Mouse (Mus musculus): ENCODE results near the gene Trim14. TPM values are rescaled to one million over a fixed set of nuclear protein-coding genes. Genes with fewer than 3 reads are reported as not detected.

Gene Trim14
- polyA plus RNA-seq, 1 experiment from 2014 or later, result 0.85 TPM

DNA sequence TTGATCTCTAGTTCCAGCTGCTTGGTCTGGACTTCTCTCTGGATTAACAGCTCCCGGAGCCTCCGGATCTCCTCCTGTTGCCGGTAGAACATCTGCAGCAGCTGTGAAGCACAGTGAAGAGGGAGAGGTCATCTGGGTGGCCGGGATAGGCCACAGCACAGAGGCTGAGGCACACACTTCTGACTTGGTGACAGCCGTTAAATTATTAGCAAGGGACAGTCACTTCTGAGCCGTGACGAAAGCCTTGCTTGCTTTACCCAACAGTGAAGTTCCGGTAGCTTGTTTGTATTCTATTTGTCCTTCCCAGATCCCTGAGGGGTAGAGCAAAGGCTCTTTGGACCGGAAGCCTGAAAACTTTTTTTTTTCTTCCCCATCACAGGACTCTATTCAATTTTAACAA, 3.2 kb upstream of the Trim14 start:
- Histone ChIP-seq H3K4me1 (ENCODE audit: control insufficient read depth, insufficient read depth, low read depth, low read length) (peaks cover 7% of the 10 kb centered on the region), H3K27me3 (replicated peaks; ENCODE audit: control insufficient read depth, insufficient read depth, low read length) (peaks cover 17% of the 10 kb centered on the region), H3K4me2 (ENCODE audit: low read length) (no peak overlapping the region), H3K4me3 (ENCODE audit: low read length) (no peak overlapping the region), H3K9ac (ENCODE audit: low read depth, low read length) (no peak overlapping the region), H3K27ac (ENCODE audit: low read depth, low read length) (no peak overlapping the region), H3K9me3 (ENCODE audit: control insufficient read depth, low read length) (no peaks in the 10 kb centered on the region), H3K36me3 (ENCODE audit: control insufficient read depth, insufficient read depth, low read length) (no peaks in the 10 kb centered on the region)
- 62% methylated on average over 9 of the region's 9 CpGs for WGBS
- no peak for ATAC-seq

DNA sequence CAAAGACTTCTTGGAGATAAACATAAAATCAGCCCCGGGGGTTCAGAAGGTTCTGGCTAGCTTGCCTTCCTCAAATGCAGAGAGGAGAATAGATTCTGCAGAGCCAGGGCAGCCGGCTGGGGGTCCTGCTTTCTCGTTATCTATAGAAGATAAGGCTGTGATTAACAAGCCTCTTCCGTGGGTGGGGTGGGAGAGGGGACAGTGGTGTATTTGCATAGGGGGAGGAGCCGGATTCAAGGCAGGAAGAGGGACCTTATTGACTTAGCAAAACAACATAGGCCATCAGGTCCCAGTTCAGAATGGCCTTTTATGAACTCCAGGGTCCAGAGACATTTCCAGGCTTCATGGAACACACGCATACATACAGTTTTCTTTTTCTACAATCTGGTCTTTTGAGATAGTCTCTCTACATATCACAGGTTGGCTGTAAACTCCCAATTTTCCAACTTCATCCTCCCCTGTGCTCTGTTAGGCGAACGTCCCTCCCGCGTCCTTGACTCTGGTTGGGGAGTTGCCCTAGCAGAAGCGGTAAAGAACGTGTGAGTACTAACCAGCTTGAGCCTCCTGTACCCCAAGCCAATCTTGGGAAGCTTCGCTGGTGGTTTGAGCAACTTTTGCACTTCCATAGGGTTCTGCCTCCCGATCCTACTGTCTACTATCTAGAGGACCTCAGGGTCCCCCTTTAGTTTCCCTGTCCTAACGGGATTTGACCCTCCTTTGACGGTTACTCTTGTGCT, 679 bp downstream of the Trim14 start:
- WGBS, result 7% methylated on average over 16 of the region's 16 CpGs
- Histone ChIP-seq H3K4me2 (ENCODE audit: low read length) (peak overlapping the region; percentile 54), H3K4me3 (ENCODE audit: low read length) (peak overlapping the region; percentile 33), H3K9ac (ENCODE audit: low read depth, low read length) (peak overlapping the region; percentile 8), H3K27me3 (replicated peaks; ENCODE audit: control insufficient read depth, insufficient read depth, low read length) (peaks cover 17% of the 10 kb centered on the region), H3K36me3 (ENCODE audit: control insufficient read depth, insufficient read depth, low read length) (no peaks in the 10 kb centered on the region), H3K27ac (ENCODE audit: low read depth, low read length) (no peak overlapping the region), H3K9me3 (ENCODE audit: control insufficient read depth, low read length) (no peaks in the 10 kb centered on the region), H3K4me1 (ENCODE audit: control insufficient read depth, insufficient read depth, low read depth, low read length) (peaks cover 7% of the 10 kb centered on the region)
- ATAC-seq, result no peak

- ATAC-seq, result peak; percentile 65
- no peaks in the 10 kb centered on the region for H3K36me3 ChIP-seq (ENCODE audit: control insufficient read depth, insufficient read depth, low read length)
- H3K4me1 ChIP-seq (ENCODE audit: control insufficient read depth, insufficient read depth, low read depth, low read length), result peaks cover 7% of the 10 kb centered on the region
- peak overlapping the region; percentile 53 for H3K4me2 ChIP-seq (ENCODE audit: low read length)
- peaks cover 16% of the 10 kb centered on the region for H3K27me3 ChIP-seq (replicated peaks; ENCODE audit: control insufficient read depth, insufficient read depth, low read length)
- no peak overlapping the region for H3K27ac ChIP-seq (ENCODE audit: low read depth, low read length)
- H3K4me3 ChIP-seq (ENCODE audit: low read length), result peak overlapping the region; percentile 30
- H3K9ac ChIP-seq (ENCODE audit: low read depth, low read length), result no peak overlapping the region
- 10% methylated on average over 29 of the region's 29 CpGs for WGBS
- no peaks in the 10 kb centered on the region for H3K9me3 ChIP-seq (ENCODE audit: control insufficient read depth, low read length)
Measured at GRCm38 (mm10) chr4:46533934-46534720, 1.8 kb downstream of the Trim14 start.

GRCm38 (mm10) chr4:46532926-46533325, 3.0 kb downstream of the Trim14 start:
- no peak for ATAC-seq
- no peak overlapping the region for H3K4me3 ChIP-seq (ENCODE audit: low read length)
- H3K9me3 ChIP-seq (ENCODE audit: control insufficient read depth, low read length), result no peaks in the 10 kb centered on the region
- H3K9ac ChIP-seq (ENCODE audit: low read depth, low read length), result no peak overlapping the region
- H3K27me3 ChIP-seq (replicated peaks; ENCODE audit: control insufficient read depth, insufficient read depth, low read length), result peaks cover 13% of the 10 kb centered on the region
- no peak overlapping the region for H3K4me2 ChIP-seq (ENCODE audit: low read length)
- no peak overlapping the region for H3K27ac ChIP-seq (ENCODE audit: low read depth, low read length)
- WGBS, result 74% methylated on average over 7 of the region's 7 CpGs
- H3K36me3 ChIP-seq (ENCODE audit: control insufficient read depth, insufficient read depth, low read length), result no peaks in the 10 kb centered on the region
- H3K4me1 ChIP-seq (ENCODE audit: control insufficient read depth, insufficient read depth, low read depth, low read length), result peaks cover 7% of the 10 kb centered on the region

- no peak for ATAC-seq
- H3K27ac ChIP-seq (ENCODE audit: low read depth, low read length), result no peak overlapping the region
- no peak overlapping the region for H3K4me3 ChIP-seq (ENCODE audit: low read length)
- 85% methylated on average over 2 of the region's 2 CpGs for WGBS
- peaks cover 13% of the 10 kb centered on the region for H3K27me3 ChIP-seq (replicated peaks; ENCODE audit: control insufficient read depth, insufficient read depth, low read length)
- no peak overlapping the region for H3K9ac ChIP-seq (ENCODE audit: low read depth, low read length)
- no peak overlapping the region for H3K4me2 ChIP-seq (ENCODE audit: low read length)
- peaks cover 7% of the 10 kb centered on the region for H3K4me1 ChIP-seq (ENCODE audit: control insufficient read depth, insufficient read depth, low read depth, low read length)
- H3K36me3 ChIP-seq (ENCODE audit: control insufficient read depth, insufficient read depth, low read length), result no peaks in the 10 kb centered on the region
- no peaks in the 10 kb centered on the region for H3K9me3 ChIP-seq (ENCODE audit: control insufficient read depth, low read length)
Measured at GRCm38 (mm10) chr4:46532511-46532910, 3.4 kb downstream of the Trim14 start.

DNA sequence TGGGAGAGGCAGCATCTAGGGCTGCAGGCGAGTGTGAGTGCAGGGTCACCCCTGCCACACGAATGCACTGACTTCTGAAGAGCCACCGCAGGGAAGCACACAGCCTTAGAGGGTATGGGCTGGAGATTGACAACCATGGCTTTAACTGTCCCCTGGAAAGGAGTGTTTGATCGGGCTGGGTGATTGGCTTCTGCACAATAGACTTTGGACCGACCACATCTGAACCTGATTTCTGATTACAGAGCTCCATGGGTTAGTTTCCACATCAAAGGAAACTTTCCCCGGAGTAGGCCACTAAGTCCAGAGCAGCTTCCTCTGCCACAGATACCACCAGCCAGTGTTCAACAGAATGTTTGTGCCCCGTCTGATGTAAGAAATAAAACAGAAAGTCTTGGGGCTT, 6.2 kb downstream of the Trim14 start:
- Histone ChIP-seq H3K36me3 (ENCODE audit: control insufficient read depth, insufficient read depth, low read length) (no peaks in the 10 kb centered on the region), H3K4me3 (ENCODE audit: low read length) (no peak overlapping the region), H3K27me3 (replicated peaks; ENCODE audit: control insufficient read depth, insufficient read depth, low read length) (peaks cover 2% of the 10 kb centered on the region; the same call in 1 of the 2 replicates), H3K4me2 (ENCODE audit: low read length) (no peak overlapping the region), H3K9me3 (ENCODE audit: control insufficient read depth, low read length) (no peaks in the 10 kb centered on the region), H3K27ac (ENCODE audit: low read depth, low read length) (no peak overlapping the region), H3K9ac (ENCODE audit: low read depth, low read length) (no peak overlapping the region), H3K4me1 (ENCODE audit: control insufficient read depth, insufficient read depth, low read depth, low read length) (peaks cover 3% of the 10 kb centered on the region)
- WGBS, result 43% methylated on average over 7 of the region's 7 CpGs
- ATAC-seq, result no peak

DNA sequence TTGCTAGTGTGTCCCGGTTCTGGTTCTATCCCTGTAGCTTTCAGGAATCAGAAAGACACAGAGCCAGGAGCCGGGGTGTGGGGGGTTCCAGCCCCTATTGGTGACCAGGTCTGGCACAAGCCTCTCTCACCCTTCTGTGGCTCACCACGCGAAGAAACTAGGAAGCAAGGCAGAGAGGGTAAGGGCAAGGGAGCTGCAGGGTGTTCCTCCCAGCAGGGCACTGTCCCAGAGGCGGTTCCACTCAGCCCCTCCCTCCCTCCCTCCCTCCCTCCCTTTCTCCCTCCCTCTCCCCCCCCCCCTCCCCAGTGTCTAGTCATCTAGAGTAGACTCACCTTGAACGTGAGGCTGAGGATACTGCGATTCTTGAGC, 8.4 kb downstream of the Trim14 start:
- Histone ChIP-seq H3K9ac (ENCODE audit: low read depth, low read length) (no peak overlapping the region; the same call in 1 of the 2 replicates), H3K27ac (ENCODE audit: low read depth, low read length) (no peak overlapping the region), H3K36me3 (ENCODE audit: control insufficient read depth, insufficient read depth, low read length) (no peaks in the 10 kb centered on the region), H3K4me3 (ENCODE audit: low read length) (no peak overlapping the region), H3K4me1 (ENCODE audit: control insufficient read depth, insufficient read depth, low read depth, low read length) (no peaks in the 10 kb centered on the region), H3K9me3 (ENCODE audit: control insufficient read depth, low read length) (no peaks in the 10 kb centered on the region), H3K27me3 (replicated peaks; ENCODE audit: control insufficient read depth, insufficient read depth, low read length) (no peaks in the 10 kb centered on the region), H3K4me2 (ENCODE audit: low read length) (peak overlapping the region; percentile 48)
- no peak for ATAC-seq
- WGBS, result 0% methylated on average over 6 of the region's 7 CpGs

GRCm38 (mm10) chr4:46526798-46527557, 9.0 kb downstream of the Trim14 start:
- no peak overlapping the region for H3K27ac ChIP-seq (ENCODE audit: low read depth, low read length)
- no peak overlapping the region; the same call in 1 of the 2 replicates for H3K9ac ChIP-seq (ENCODE audit: low read depth, low read length)
- H3K4me2 ChIP-seq (ENCODE audit: low read length), result peak overlapping the region; percentile 48
- no peak overlapping the region for H3K4me3 ChIP-seq (ENCODE audit: low read length)
- no peak for ATAC-seq
- no peaks in the 10 kb centered on the region for H3K9me3 ChIP-seq (ENCODE audit: control insufficient read depth, low read length)
- no peaks in the 10 kb centered on the region for H3K36me3 ChIP-seq (ENCODE audit: control insufficient read depth, insufficient read depth, low read length)
- no peaks in the 10 kb centered on the region for H3K27me3 ChIP-seq (replicated peaks; ENCODE audit: control insufficient read depth, insufficient read depth, low read length)
- WGBS, result 38% methylated on average over 17 of the region's 17 CpGs
- H3K4me1 ChIP-seq (ENCODE audit: control insufficient read depth, insufficient read depth, low read depth, low read length), result no peaks in the 10 kb centered on the region

GRCm38 (mm10) chr4:46526226-46526625, 9.7 kb downstream of the Trim14 start:
- 90% methylated on average over 3 of the region's 3 CpGs for WGBS
- ATAC-seq, result no peak
- Histone ChIP-seq H3K9me3 (ENCODE audit: control insufficient read depth, low read length) (no peaks in the 10 kb centered on the region), H3K9ac (ENCODE audit: low read depth, low read length) (no peak overlapping the region), H3K4me1 (ENCODE audit: control insufficient read depth, insufficient read depth, low read depth, low read length) (no peaks in the 10 kb centered on the region), H3K4me2 (ENCODE audit: low read length) (no peak overlapping the region), H3K36me3 (ENCODE audit: control insufficient read depth, insufficient read depth, low read length) (no peaks in the 10 kb centered on the region), H3K4me3 (ENCODE audit: low read length) (no peak overlapping the region), H3K27me3 (replicated peaks; ENCODE audit: control insufficient read depth, insufficient read depth, low read length) (no peaks in the 10 kb centered on the region), H3K27ac (ENCODE audit: low read depth, low read length) (no peak overlapping the region)

Measured in hindbrain, embryonic 16.5 days (tissue).